Mouse (Mus musculus) CH12.LX (cell line): Measurements from ENCODE around the gene Jup. TPM values are rescaled to one million over a fixed set of nuclear protein-coding genes. Genes with fewer than 3 reads are reported as not detected.

Source experiments
- DNase-seq: peaks from one replicate; pipeline ENCODE4 v3.0.0-alpha.2; 2013; ENCODE audit errors: extremely low read depth
- H3K27ac ChIP-seq: 2 replicates; pipeline ENCODE4 v1.5.1; 2012; ENCODE audit warnings: low read depth, mild to moderate bottlenecking, control low read depth, moderate library complexity; ENCODE audit not compliant: insufficient read depth
- H3K27me3 ChIP-seq: replicated peaks from 2 replicates; pipeline ENCODE3; 2012; ENCODE audit warnings: inconsistent platforms
- H3K36me3 ChIP-seq, 2 experiments: replicated peaks in 1 of 2; 2 replicates each; pipeline versions ENCODE3 to v1.6.1; 2012; ENCODE audit warnings: inconsistent platforms in 1 of 2, low read length in 1 of 2, mild to moderate bottlenecking in 1 of 2, mixed read lengths in 1 of 2, moderate library complexity in 1 of 2; ENCODE audit not compliant: control insufficient read depth in 1 of 2, insufficient read depth in 1 of 2
- H3K4me1 ChIP-seq, 2 experiments: 2 replicates each; pipeline ENCODE4 v1.6.1; 2012; ENCODE audit warnings: inconsistent platforms in 1 of 2, moderate library complexity in 1 of 2; ENCODE audit not compliant: insufficient read depth in 2 of 2, control insufficient read depth in 1 of 2
- H3K4me2 ChIP-seq: 2 replicates; pipeline ENCODE4 v1.6.1; 2012; ENCODE audit warnings: low read depth, mild to moderate bottlenecking, control low read depth; ENCODE audit not compliant: poor library complexity, insufficient read depth, severe bottlenecking
- H3K4me3 ChIP-seq, 3 experiments: fragments of 150-350 bp in 1 of 3; sonication (generic) in 1 of 3; replicated peaks in 1 of 3; 2 replicates each; pipeline versions ENCODE3 to v1.5.1; 2011 to 2012; ENCODE audit warnings: low read depth in 2 of 3, low read length in 2 of 3, mild to moderate bottlenecking in 2 of 3, moderate library complexity in 2 of 3, control low read depth in 1 of 3, improper control_type of control experiment in 1 of 3, inconsistent platforms in 1 of 3, mixed read lengths in 1 of 3; ENCODE audit not compliant: poor library complexity in 1 of 3
- H3K79me2 ChIP-seq: replicated peaks from 2 replicates; pipeline ENCODE4 v1.6.1; 2012; ENCODE audit warnings: mild to moderate bottlenecking, moderate library complexity; ENCODE audit not compliant: control insufficient read depth, poor library complexity, insufficient read depth, severe bottlenecking; ENCODE audit errors: extremely low read depth
- H3K9ac ChIP-seq: 2 replicates; pipeline ENCODE4 v1.6.1; 2012; ENCODE audit warnings: low read depth, mild to moderate bottlenecking, control low read depth, moderate library complexity; ENCODE audit not compliant: insufficient read depth
- H3K9me3 ChIP-seq: replicated peaks from 2 replicates; pipeline ENCODE3; 2012; ENCODE audit warnings: low read length, inconsistent platforms, mixed read lengths
- BHLHE40 ChIP-seq: IDR thresholded peaks from 2 replicates; pipeline ENCODE4 v1.6.1; 2011; ENCODE audit warnings: mild to moderate bottlenecking, low read depth, low read length, improper control_type of control experiment
- CHD2 ChIP-seq: IDR thresholded peaks from 2 replicates; pipeline ENCODE4 v1.6.1; 2011; ENCODE audit warnings: low read length, improper control_type of control experiment
- CTCF ChIP-seq, 2 experiments: IDR thresholded peaks in 1 of 2; conservative IDR thresholded peaks in 1 of 2; 2 replicates each; pipeline ENCODE4 v1.5.1; 2011 to 2012; ENCODE audit warnings: low read depth in 2 of 2, low read length in 2 of 2, improper control_type of control experiment in 1 of 2, inconsistent platforms in 1 of 2, mild to moderate bottlenecking in 1 of 2, moderate library complexity in 1 of 2
- E2F4 ChIP-seq: IDR thresholded peaks from 2 replicates; pipeline ENCODE4 v1.6.1; 2011; ENCODE audit warnings: low read depth, low read length, improper control_type of control experiment; ENCODE audit not compliant: insufficient replicate concordance
- ELF1 ChIP-seq: IDR thresholded peaks from 2 replicates; pipeline ENCODE4 v1.6.1; 2014; ENCODE audit warnings: low read depth, mild to moderate bottlenecking, inconsistent platforms, low read length, improper control_type of control experiment
- EP300 ChIP-seq: IDR thresholded peaks from 2 replicates; pipeline ENCODE4 v1.6.1; 2011; ENCODE audit warnings: low read length, improper control_type of control experiment
- ETS1 ChIP-seq: conservative IDR thresholded peaks from 2 replicates; pipeline ENCODE4 v1.6.1; 2012; ENCODE audit warnings: low read depth, mild to moderate bottlenecking, inconsistent platforms, low read length, improper control_type of control experiment, moderate library complexity
- HCFC1 ChIP-seq: IDR thresholded peaks from 2 replicates; pipeline ENCODE4 v1.6.1; 2012; ENCODE audit warnings: low read depth, mild to moderate bottlenecking, inconsistent platforms, low read length, improper control_type of control experiment
- JUND ChIP-seq: conservative IDR thresholded peaks from 2 replicates; pipeline ENCODE4 v1.6.1; 2011; ENCODE audit warnings: low read depth, low read length, improper control_type of control experiment
- KAT2A ChIP-seq: IDR thresholded peaks from 2 replicates; pipeline ENCODE4 v1.6.1; 2012; ENCODE audit warnings: low read length, improper control_type of control experiment, inconsistent platforms; ENCODE audit not compliant: insufficient replicate concordance
- MAX ChIP-seq: IDR thresholded peaks from 2 replicates; pipeline ENCODE4 v1.6.1; 2011; ENCODE audit warnings: low read length, improper control_type of control experiment
- MAZ ChIP-seq: IDR thresholded peaks from 2 replicates; pipeline ENCODE4 v1.6.1; 2012; ENCODE audit warnings: low read depth, mild to moderate bottlenecking, inconsistent platforms, low read length, improper control_type of control experiment, moderate library complexity
- MEF2A ChIP-seq: IDR thresholded peaks from 2 replicates; pipeline ENCODE4 v1.6.1; 2014; ENCODE audit warnings: low read depth, mild to moderate bottlenecking, inconsistent platforms, low read length, improper control_type of control experiment, borderline replicate concordance
- MXI1 ChIP-seq: IDR thresholded peaks from 2 replicates; pipeline ENCODE4 v1.6.1; 2011; ENCODE audit warnings: mild to moderate bottlenecking, low read depth, low read length, improper control_type of control experiment
- NELFE ChIP-seq: IDR thresholded peaks from 2 replicates; pipeline ENCODE4 v1.6.1; 2011; ENCODE audit warnings: low read depth, low read length, improper control_type of control experiment
- POLR2A ChIP-seq: IDR thresholded peaks from 2 replicates; pipeline ENCODE4 v1.6.1; 2011; ENCODE audit warnings: low read depth, mild to moderate bottlenecking, improper control_type of control experiment, low read length
- POLR2AphosphoS2 ChIP-seq: IDR thresholded peaks from 2 replicates; pipeline ENCODE4 v1.6.1; 2011; ENCODE audit warnings: low read depth, low read length, improper control_type of control experiment
- RCOR1 ChIP-seq: conservative IDR thresholded peaks from 2 replicates; pipeline ENCODE4 v1.6.1; 2012; ENCODE audit warnings: low read depth, mild to moderate bottlenecking, inconsistent platforms, low read length, improper control_type of control experiment
- TBP ChIP-seq: conservative IDR thresholded peaks from 2 replicates; pipeline ENCODE4 v1.6.1; 2011; ENCODE audit warnings: low read depth, low read length, improper control_type of control experiment
- TCF12 ChIP-seq: IDR thresholded peaks from 2 replicates; pipeline ENCODE4 v1.6.1; 2014; ENCODE audit warnings: low read depth, mild to moderate bottlenecking, inconsistent platforms, low read length, improper control_type of control experiment
- USF1 ChIP-seq: IDR thresholded peaks from 2 replicates; pipeline ENCODE4 v1.6.1; 2014; ENCODE audit warnings: low read depth, mild to moderate bottlenecking, inconsistent platforms, low read length, improper control_type of control experiment
- USF2 ChIP-seq: conservative IDR thresholded peaks from 2 replicates; pipeline ENCODE4 v1.6.1; 2011; ENCODE audit warnings: low read depth, low read length, improper control_type of control experiment
- ZC3H11A ChIP-seq: IDR thresholded peaks from 2 replicates; pipeline ENCODE4 v1.6.1; 2012; ENCODE audit warnings: low read depth, mild to moderate bottlenecking, inconsistent platforms, low read length, improper control_type of control experiment
- ZMIZ1 ChIP-seq: IDR thresholded peaks from 2 replicates; pipeline ENCODE4 v1.6.1; 2012; ENCODE audit warnings: low read depth, mild to moderate bottlenecking, inconsistent platforms, low read length, improper control_type of control experiment
- ZNF384 ChIP-seq: IDR thresholded peaks from 2 replicates; pipeline ENCODE4 v1.6.1; 2012; ENCODE audit warnings: low read depth, low read length, improper control_type of control experiment, inconsistent platforms
- dilution Hi-C: fragments of 300-500 bp; cut with MboI; formaldehyde crosslinking; loops from 2 replicates; pipeline ENCODE4 v1.14.3; 2020; ENCODE audit warnings: low sequenced_read_pairs; ENCODE audit not compliant: extremely low pct_unique_long_range_greater_than_20kb, extremely low pct_ligation_motif_present
- in situ Hi-C: fragments of 300-500 bp; cut with MboI; formaldehyde crosslinking; loops from 3 replicates; pipeline ENCODE4 v1.14.3; 2019; ENCODE audit warnings: low sequenced_read_pairs, low pct_ligation_motif_present, low pct_unique_long_range_greater_than_20kb, mixed read lengths
- polyA plus RNA-seq: library from polyadenylated mRNA; unstranded; fragments of >175 nt; gene quantifications from 2 replicates; pipeline ENCODE4 v1.2.1, GENCODE M21; 2012; ENCODE audit warnings: low read depth; ENCODE audit not compliant: insufficient read length
- total RNA-seq, 2 experiments: library from RNA; depleted of rRNA; stranded (reverse); fragments of 300-350 nt in 1 of 2; fragments of >200 nt in 1 of 2; gene quantifications; 2 replicates each; pipeline ENCODE4 v1.2.3; 2012 to 2014

Jup gene
- total and polyA plus RNA-seq, 3 experiments = 0.68 to 1.4 (median 1.1) TPM

DNA sequence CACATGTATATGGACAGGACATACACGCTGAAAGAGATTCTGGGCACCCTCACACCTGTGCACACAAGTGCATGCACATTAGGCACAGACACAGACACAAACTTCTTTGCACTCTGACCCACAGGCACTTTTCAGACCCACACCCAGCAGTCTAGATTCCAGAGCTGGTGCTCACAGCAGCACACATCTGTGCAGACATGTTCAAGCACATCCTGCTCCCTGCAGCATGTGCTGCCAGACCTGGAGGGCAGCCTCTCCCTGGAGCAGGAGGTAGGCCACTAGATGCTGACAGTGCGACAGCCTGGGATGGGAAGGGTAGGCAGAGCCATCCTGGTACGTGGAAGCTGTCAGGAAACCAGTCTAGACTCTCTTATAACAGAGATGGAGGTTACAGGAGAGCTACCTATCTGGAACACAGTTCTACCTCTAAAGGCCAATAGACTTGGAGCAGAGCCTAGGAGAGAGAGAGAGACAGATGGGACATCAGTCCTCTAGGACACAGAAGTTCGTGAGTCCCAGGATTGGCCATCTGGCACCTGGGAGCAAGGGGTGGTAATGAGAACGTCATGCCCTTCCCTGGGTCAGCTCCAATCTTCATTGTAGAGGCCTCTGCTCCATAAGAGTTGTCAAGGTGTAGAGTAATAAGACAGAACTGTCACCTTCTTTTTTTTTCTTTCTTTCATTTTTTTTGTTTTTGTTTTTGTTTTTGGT lies 9.6 kb upstream of the Jup start:
- TF ChIP-seq HCFC1 (no peak), TCF12 (no peak), KAT2A (no peak), EP300 (no peak), ETS1 (no peak), MAZ (no peak), MAX (no peak), JUND (no peak), NELFE (no peak), ZMIZ1 (no peak), TBP (no peak), ZC3H11A (no peak), E2F4 (no peak), CHD2 (no peak), RCOR1 (no peak), MEF2A (no peak), MXI1 (no peak)
- no peak for DNase-seq
- H3K4me1 ChIP-seq = peaks cover 0 to 6% of the 10 kb centered on the region in 2 experiments; a peak in 1 of 4 replicates
- peaks cover 63% of the 10 kb centered on the region for H3K27me3 ChIP-seq
- no peak overlapping the region for H3K9ac ChIP-seq
- no peaks in the 10 kb centered on the region for H3K79me2 ChIP-seq
- H3K9me3 ChIP-seq = no peaks in the 10 kb centered on the region
- in situ Hi-C loops = loop anchor here (5.0 kb wide), 1 partner anchor 45 kb away; no protein-coding TSS in a partner anchor
- no peak overlapping the region for H3K4me3 ChIP-seq
- dilution Hi-C loops = no loop called here
- no peaks in the 10 kb centered on the region for H3K36me3 ChIP-seq
- no peak overlapping the region for H3K27ac ChIP-seq
- H3K4me2 ChIP-seq = no peak overlapping the region

DNA sequence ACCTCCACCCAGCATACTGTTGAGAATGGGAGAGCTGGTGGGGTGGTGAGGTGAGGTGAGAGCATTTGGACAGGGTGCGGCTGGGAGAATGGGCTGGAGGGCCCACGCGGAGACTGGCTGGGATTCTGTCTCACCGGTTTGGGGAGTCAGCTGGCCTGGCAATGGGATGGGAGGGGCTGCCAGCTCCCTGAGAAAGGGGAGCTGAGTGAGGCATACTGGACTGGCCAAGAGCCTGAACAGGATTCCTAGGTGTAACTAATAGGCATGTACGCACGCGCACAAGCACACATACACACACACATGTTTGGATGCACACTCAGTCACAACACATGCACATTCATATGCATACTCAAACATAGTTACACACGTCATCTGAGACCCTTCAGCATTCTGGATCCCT lies 8.7 kb upstream of the Jup start:
- dilution Hi-C loops = no loop called here
- no peaks in the 10 kb centered on the region for H3K9me3 ChIP-seq
- no peak overlapping the region for H3K27ac ChIP-seq
- no peak for TF ChIP-seq ZNF384
- TF ChIP-seq ETS1 = no peak
- TF ChIP-seq USF1 = no peak
- no peak for TF ChIP-seq CTCF (conservative IDR thresholded peaks at IDR 0.05 in 1 of 2, IDR thresholded peaks at IDR 0.05 in 1 of 2; ENCODE audit: low read depth in 2 of 2, low read length in 2 of 2)
- no peak for TF ChIP-seq ELF1
- no peak for TF ChIP-seq MAZ
- TF ChIP-seq USF2 = no peak
- no peak for TF ChIP-seq POLR2AphosphoS2
- no peak for TF ChIP-seq E2F4
- TF ChIP-seq POLR2A = no peak
- TF ChIP-seq BHLHE40 = no peak
- H3K4me3 ChIP-seq = no peak overlapping the region
- DNase-seq = no peak
- peaks cover 0 to 6% of the 10 kb centered on the region in 2 experiments; a peak in 1 of 4 replicates for H3K4me1 ChIP-seq
- in situ Hi-C loops = loop anchor here (5.0 kb wide), 1 partner anchor 44 kb away; no protein-coding TSS in a partner anchor
- H3K27me3 ChIP-seq = peaks cover 64% of the 10 kb centered on the region
- no peaks in the 10 kb centered on the region for H3K79me2 ChIP-seq
- H3K36me3 ChIP-seq = no peaks in the 10 kb centered on the region
- H3K4me2 ChIP-seq = no peak overlapping the region
- no peak overlapping the region for H3K9ac ChIP-seq
